Comparison of ENCODE assay signal across 8 mouse cellular contexts in genomic region chr1:119919299-119919698, GRCm38 (mm10). TPM values are rescaled to one million over a fixed set of nuclear protein-coding genes. Genes with fewer than 3 reads are reported as not detected.
A peak's percentile ranks its signal among the peaks of the same experiment; 100 is the strongest.
DNase-seq lines count a peak whose midpoint lies in the region; ATAC-seq lines count a peak whose summit lies in the region.

No protein-coding gene starts in this region.

- DNase-seq in adrenal gland, postnatal 10 days = peak; percentile 58
- no peak for DNase-seq in adrenal gland, postnatal 4 days (ENCODE audit: low spot score in 2 of 2)
- DNase-seq in kidney, adult 9 months = peak; percentile 33
- peak; percentile 48 for DNase-seq in lung, postnatal 36 days
- no peak for DNase-seq in spleen, adult 12 weeks (ENCODE audit: low spot score)
- no peak for DNase-seq in heart, postnatal 25 days (ENCODE audit: low spot score)

- 59% methylated on average over 4 of the region's 4 CpGs for WGBS in kidney, embryonic 14.5 days

- H3K9me3 ChIP-seq in kidney, embryonic 14.5 days (ENCODE audit: control insufficient read depth, low read length) = no peaks in the 10 kb centered on the region

- H3K4me3 ChIP-seq in kidney, embryonic 14.5 days (ENCODE audit: low read length) = no peak overlapping the region

- no peaks in the 10 kb centered on the region for H3K27me3 ChIP-seq in kidney, embryonic 14.5 days (ENCODE audit: control insufficient read depth, insufficient read depth, low read length)

- H3K9ac ChIP-seq in kidney, embryonic 14.5 days (ENCODE audit: low read depth, low read length) = no peak overlapping the region

- no peak overlapping the region for H3K4me2 ChIP-seq in kidney, embryonic 14.5 days (replicated peaks; ENCODE audit: low read depth, low read length)

- no peak overlapping the region for H3K27ac ChIP-seq in kidney, embryonic 14.5 days (ENCODE audit: low read depth, low read length)

- intact Hi-C loops in heart, postnatal 25 days (cut with DNase I) = no loop called here

- no peaks in the 10 kb centered on the region for H3K36me3 ChIP-seq in kidney, embryonic 14.5 days (ENCODE audit: control insufficient read depth, insufficient read depth, low read length)

- H3K4me1 ChIP-seq in kidney, embryonic 14.5 days (ENCODE audit: control insufficient read depth, insufficient read depth, low read length) = no peaks in the 10 kb centered on the region

- no peak for ATAC-seq in kidney, embryonic 14.5 days (ENCODE audit: low FRiP score, low TSS enrichment)
- peak; percentile 46 for ATAC-seq in activated CD4-positive, CD25-positive, alpha-beta regulatory T cell, adult 4 months

RNA-seq across cellular contexts. Expression of gene Tmem177, which starts 6.3 kb away (rescaled TPM):
- 1 to 10 TPM; 8.0 to 10.0 TPM for total RNA-seq in adrenal gland, postnatal 10 days (2021)
- 10 to 100 TPM in 1 of 2 experiments, 1 to 10 TPM in 1; 9.7 to 10.1 TPM for total RNA-seq in adrenal gland, postnatal 4 days (2021)
- polyA plus RNA-seq in kidney, embryonic 14.5 days (2014; fragmentation: Nextera tagmentation; extraction: Ambion mirVana) = 4.6 and 7.4 TPM in 2 replicates
- 1 to 10 TPM; 5.6 to 6.0 TPM for polyA plus RNA-seq in activated CD4-positive, CD25-positive, alpha-beta regulatory T cell, adult 4 months (2017; shearing (Covaris generic))
- 1 to 10 TPM; 9.4 to 9.5 TPM for total RNA-seq in heart, postnatal 25 days (2021)

Comparison
In these comparisons a context has a peak if more than half of its experiments do, and no peak if none do; other contexts are left out.
1. DNase-seq: peak in adrenal gland, postnatal 10 days (single experiment), kidney, adult 9 months (single experiment) and lung, postnatal 36 days (single experiment); none in adrenal gland, postnatal 4 days (0 of 2), spleen, adult 12 weeks (single experiment) and heart, postnatal 25 days (single experiment).